Mouse (Mus musculus) liver, adult 2 months (tissue): ENCODE measurements around the gene Psph. TPM values are rescaled to one million over a fixed set of nuclear protein-coding genes. Genes with fewer than 3 reads are reported as not detected.

Experiments
- DNase-seq: peaks from one replicate; pipeline ENCODE4 v3.0.0-alpha.2; 2011; ENCODE audit warnings: low read depth, low spot score; ENCODE audit errors: extremely low read depth
- H3K27ac ChIP-seq: fragments of 200-500 bp; replicated peaks from 2 replicates; pipeline ENCODE4 v1.5.1; 2012; ENCODE audit warnings: low read depth, mild to moderate bottlenecking, control low read depth, inconsistent platforms, low read length; ENCODE audit not compliant: insufficient read depth
- H3K27me3 ChIP-seq: fragments of 200-500 bp; 2 replicates; pipeline ENCODE4 v1.6.1; 2012; ENCODE audit warnings: mild to moderate bottlenecking, moderate library complexity, low read length, inconsistent platforms; ENCODE audit not compliant: control insufficient read depth, insufficient read depth
- H3K36me3 ChIP-seq: fragments of 200-500 bp; 2 replicates; pipeline ENCODE4 v1.6.1; 2012; ENCODE audit warnings: low read length, inconsistent platforms; ENCODE audit not compliant: control insufficient read depth, insufficient read depth
- H3K4me1 ChIP-seq: fragments of 200-500 bp; 2 replicates; pipeline ENCODE4 v1.6.1; 2011; ENCODE audit warnings: low read length; ENCODE audit not compliant: control insufficient read depth, insufficient read depth
- H3K4me3 ChIP-seq: fragments of 200-500 bp; 2 replicates; pipeline ENCODE4 v1.5.1; 2011; ENCODE audit warnings: low read depth, mild to moderate bottlenecking, control low read depth, low read length, moderate library complexity; ENCODE audit not compliant: insufficient read depth
- H3K79me2 ChIP-seq: fragments of 200-500 bp; 2 replicates; pipeline ENCODE4 v1.6.1; 2012; ENCODE audit warnings: inconsistent platforms, mild to moderate bottlenecking, low read length, moderate library complexity; ENCODE audit not compliant: control insufficient read depth, insufficient read depth
- H3K9ac ChIP-seq: fragments of 200-500 bp; 2 replicates; pipeline ENCODE4 v1.6.1; 2012; ENCODE audit warnings: low read depth, mild to moderate bottlenecking, control low read depth, inconsistent platforms, low read length
- CTCF ChIP-seq: fragments of 200-500 bp; IDR thresholded peaks from 2 replicates; pipeline ENCODE4 v1.5.1; 2011; ENCODE audit warnings: low read depth, low read length, control low read depth
- POLR2A ChIP-seq: fragments of 200-500 bp; IDR thresholded peaks from 2 replicates; pipeline ENCODE4 v1.6.1; 2011; ENCODE audit warnings: low read length, control low read depth; ENCODE audit not compliant: insufficient read depth; ENCODE audit errors: extremely low read depth
- WGBS: fragments of 180-500 bp; shearing (Covaris S2); methylation state at CpG from one replicate; pipeline ENCODE4 v1.1.7; 2018; 5-methylcytosine and 5-hydroxymethylcytosine counted together
- polyA plus RNA-seq: library from polyadenylated mRNA; depleted of rRNA; stranded (reverse); fragments of >200 nt; gene quantifications from 2 replicates; pipeline ENCODE4 v1.2.3, GENCODE M21; 2012
- total RNA-seq: library from RNA; depleted of rRNA; stranded (reverse); fragments of >200 nt; gene quantifications from 2 replicates; pipeline ENCODE4 v1.2.3, GENCODE M21; 2014

Psph gene
- total and polyA plus RNA-seq, 2 experiments = 4.1 to 8.3 TPM

GRCm38 (mm10) chr5:129744050-129744449 lies 43.2 kb downstream of the Psph start:
- no peak overlapping the region for H3K4me3 ChIP-seq
- H3K36me3 ChIP-seq = peaks cover 31% of the 10 kb centered on the region
- H3K9ac ChIP-seq = no peak overlapping the region
- H3K27ac ChIP-seq = no peak overlapping the region
- no peak for DNase-seq
- 44% methylated on average over 6 of the region's 6 CpGs for WGBS
- H3K4me1 ChIP-seq = no peaks in the 10 kb centered on the region
- no peaks in the 10 kb centered on the region for H3K27me3 ChIP-seq
- H3K79me2 ChIP-seq = no peaks in the 10 kb centered on the region
- TF ChIP-seq POLR2A = no peak
- no peak for TF ChIP-seq CTCF

GRCm38 (mm10) chr5:129742903-129743488 lies 44.3 kb downstream of the Psph start:
- Histone ChIP-seq H3K4me3 (no peak overlapping the region), H3K9ac (no peak overlapping the region), H3K4me1 (no peaks in the 10 kb centered on the region), H3K27ac (no peak overlapping the region), H3K79me2 (no peaks in the 10 kb centered on the region), H3K36me3 (peaks cover 28% of the 10 kb centered on the region), H3K27me3 (no peaks in the 10 kb centered on the region)
- TF ChIP-seq POLR2A = no peak
- TF ChIP-seq CTCF = no peak
- 69% methylated on average over 7 of the region's 7 CpGs for WGBS
- DNase-seq = no peak

- Histone ChIP-seq H3K27ac (no peak overlapping the region), H3K27me3 (no peaks in the 10 kb centered on the region), H3K79me2 (no peaks in the 10 kb centered on the region), H3K4me3 (no peak overlapping the region), H3K9ac (no peak overlapping the region), H3K36me3 (peaks cover 18% of the 10 kb centered on the region), H3K4me1 (no peaks in the 10 kb centered on the region)
- 95% methylated on average over 1 of the region's 1 CpGs for WGBS
- TF ChIP-seq POLR2A (no peak), CTCF (peak; percentile 18; the same call in 1 of the 2 replicates)
- peak; percentile 36 for DNase-seq
Observed at GRCm38 (mm10) chr5:129740976-129741375, 46.3 kb downstream of the Psph start.

- TF ChIP-seq POLR2A = no peak
- TF ChIP-seq CTCF = no peak
- Histone ChIP-seq H3K4me3 (no peak overlapping the region), H3K79me2 (peaks cover 6% of the 10 kb centered on the region; the same call in 1 of the 2 replicates), H3K9ac (no peak overlapping the region), H3K27ac (no peak overlapping the region), H3K27me3 (no peaks in the 10 kb centered on the region), H3K4me1 (peaks cover 7% of the 10 kb centered on the region; the same call in 1 of the 2 replicates), H3K36me3 (no peaks in the 10 kb centered on the region)
- peak; percentile 26 for DNase-seq
- 42% methylated on average over 5 of the region's 5 CpGs for WGBS
Observed at GRCm38 (mm10) chr5:129731021-129731420, 56.2 kb downstream of the Psph start.

GRCm38 (mm10) chr5:129730344-129730743 lies 56.9 kb downstream of the Psph start:
- Histone ChIP-seq H3K9ac (no peak overlapping the region), H3K27ac (peak overlapping the region; percentile 17; the same call in 1 of the 2 replicates), H3K4me3 (no peak overlapping the region), H3K27me3 (no peaks in the 10 kb centered on the region), H3K4me1 (peaks cover 7% of the 10 kb centered on the region; the same call in 1 of the 2 replicates), H3K79me2 (peaks cover 6% of the 10 kb centered on the region; the same call in 1 of the 2 replicates), H3K36me3 (no peaks in the 10 kb centered on the region)
- DNase-seq = peak; percentile 62
- 12% methylated on average over 11 of the region's 11 CpGs for WGBS
- TF ChIP-seq CTCF (no peak), POLR2A (no peak)

- Histone ChIP-seq H3K4me3 (no peak overlapping the region), H3K36me3 (no peaks in the 10 kb centered on the region), H3K4me1 (peaks cover 7% of the 10 kb centered on the region; the same call in 1 of the 2 replicates), H3K79me2 (peaks cover 6% of the 10 kb centered on the region; the same call in 1 of the 2 replicates), H3K27me3 (no peaks in the 10 kb centered on the region), H3K27ac (peak overlapping the region; percentile 15; the same call in 1 of the 2 replicates), H3K9ac (no peak overlapping the region)
- DNase-seq = no peak
- WGBS = 38% methylated on average over 11 of the region's 11 CpGs
- TF ChIP-seq CTCF (no peak), POLR2A (no peak)
Observed at GRCm38 (mm10) chr5:129729286-129729685, 58.0 kb downstream of the Psph start.
